ENCODE assay signal across 18 mouse cellular contexts in genomic region chr5:38489739-38490138, GRCm38 (mm10).
"Had no signal": no experiment of that assay in that cellular context is flagged by ENCODE, and none has a peak within 500 bp of the region (broad histone marks: within the 10 kb centered on the region; RNA-seq: fewer than 3 reads in every experiment).

No protein-coding gene starts in this region.

- DNase-seq: kidney, postnatal 4 days; layer of hippocampus, adult 9-11 months; lung, embryonic 14.5 days; lung, postnatal 36 days; retina, postnatal 1 day; right cerebral cortex, postnatal 25 days; thymus, adult 2 months; thymus, postnatal 14 days; thymus, postnatal 4 days had no signal

- H3K4me2 ChIP-seq: intestine, embryonic 15.5 days; lung, embryonic 14.5 days; midbrain, embryonic 13.5 days; neural tube, embryonic 13.5 days had no signal

- H3K9ac ChIP-seq: intestine, embryonic 15.5 days; liver, embryonic 14.5 days; lung, embryonic 14.5 days; midbrain, embryonic 13.5 days; neural tube, embryonic 13.5 days had no signal

- H3K27me3 ChIP-seq: intestine, embryonic 15.5 days; midbrain, embryonic 13.5 days; neural tube, embryonic 13.5 days had no signal

- H3K9me3 ChIP-seq: intestine, embryonic 15.5 days; midbrain, embryonic 10.5 days; midbrain, embryonic 13.5 days; neural tube, embryonic 13.5 days had no signal

- H3K4me1 ChIP-seq: intestine, embryonic 15.5 days; midbrain, embryonic 13.5 days; neural tube, embryonic 13.5 days had no signal

- H3K4me3 ChIP-seq: intestine, embryonic 15.5 days; layer of hippocampus, adult 2 months; megakaryocyte, embryonic 14.5 days; midbrain, embryonic 10.5 days; midbrain, embryonic 13.5 days; myocyte; neural tube, embryonic 13.5 days had no signal

- H3K36me3 ChIP-seq: intestine, embryonic 15.5 days; midbrain, embryonic 10.5 days; midbrain, embryonic 13.5 days; neural tube, embryonic 13.5 days had no signal

- ATAC-seq: midbrain, embryonic 13.5 days; midbrain, embryonic 16.5 days had no signal

- H3K27ac ChIP-seq: intestine, embryonic 15.5 days; layer of hippocampus, adult 2 months; liver, embryonic 14.5 days; midbrain, embryonic 10.5 days; midbrain, embryonic 13.5 days; neural tube, embryonic 13.5 days had no signal
